In the genomic region with DNA sequence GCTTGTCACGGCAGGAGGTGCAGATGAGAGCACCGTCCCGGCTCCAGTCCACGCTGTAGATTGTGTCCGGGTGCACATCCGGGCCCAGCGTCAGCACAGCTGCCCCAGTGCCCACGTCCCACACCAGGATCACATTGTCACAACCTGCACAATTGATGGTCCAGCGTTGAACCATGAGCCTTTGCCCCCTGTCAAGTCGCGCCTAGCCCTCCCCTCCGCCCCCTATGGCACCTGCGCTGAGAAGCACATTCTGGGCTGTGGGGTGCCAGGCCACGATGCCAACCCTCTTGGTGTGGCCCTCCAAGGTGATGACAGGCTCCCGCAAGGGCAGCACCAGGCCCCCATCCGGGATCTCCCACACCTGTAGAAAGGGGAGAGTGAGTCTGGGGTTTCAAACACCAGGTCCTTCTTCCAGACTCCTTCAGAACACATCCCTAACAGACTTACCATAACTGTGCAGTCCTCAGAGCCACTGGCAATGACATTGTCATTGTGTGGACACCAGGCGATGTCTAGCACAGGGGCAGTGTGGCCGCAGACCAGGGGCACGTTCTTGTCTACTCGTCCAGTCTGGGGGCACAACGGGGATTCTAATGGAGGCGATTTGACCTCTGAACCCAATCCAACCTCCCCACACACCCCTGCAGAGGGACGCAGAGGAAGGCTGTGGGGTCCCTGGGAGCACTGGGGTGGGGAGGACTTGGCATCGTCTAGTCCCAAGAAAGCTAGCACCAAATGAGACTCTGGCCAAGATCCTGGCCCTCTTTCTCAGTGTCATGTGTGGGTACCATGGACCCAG, we compare ENCODE assay signal across 8 mouse cellular contexts. TPM values are rescaled to one million over a fixed set of nuclear protein-coding genes. Genes with fewer than 3 reads are reported as not detected.
DNase-seq lines count a peak whose midpoint lies in the region; ATAC-seq lines count a peak whose summit lies in the region.

No protein-coding gene starts in this region.

- 54% methylated on average over 24 of the region's 24 CpGs for WGBS in heart, embryonic 12.5 days
- WGBS in hindbrain, embryonic 12.5 days = 54% methylated on average over 24 of the region's 24 CpGs
- WGBS in midbrain, embryonic 14.5 days = 55% methylated on average over 24 of the region's 24 CpGs

- no peak for DNase-seq in heart, adult 8-10 months (ENCODE audit: low spot score)
- no peak for DNase-seq in midbrain, embryonic 14.5 days
- no peak for DNase-seq in right cerebral cortex, postnatal 4 days
- no peak for DNase-seq in kidney, postnatal 10 days
- no peak for DNase-seq in urinary bladder, postnatal 36 days (ENCODE audit: low spot score in 2 of 2)

- H3K9ac ChIP-seq in heart, embryonic 12.5 days = peak overlapping the region; percentile 37; the same call in 1 of the 2 replicates
- H3K9ac ChIP-seq in hindbrain, embryonic 12.5 days = peak overlapping the region; percentile 5; the same call in 1 of the 2 replicates
- H3K9ac ChIP-seq in midbrain, embryonic 14.5 days (replicated peaks; ENCODE audit: low read length) = peak overlapping the region; percentile 31; the same call in 1 of the 2 replicates

- peaks cover 46% of the 10 kb centered on the region for H3K27me3 ChIP-seq in heart, embryonic 12.5 days (replicated peaks)
- H3K27me3 ChIP-seq in hindbrain, embryonic 12.5 days = peaks cover 15% of the 10 kb centered on the region
- no peaks in the 10 kb centered on the region for H3K27me3 ChIP-seq in midbrain, embryonic 14.5 days (ENCODE audit: control insufficient read depth, insufficient read depth, low read length)

- peak overlapping the region; percentile 53 for H3K4me2 ChIP-seq in heart, embryonic 12.5 days
- H3K4me2 ChIP-seq in hindbrain, embryonic 12.5 days (replicated peaks) = peak overlapping the region; percentile 97
- H3K4me2 ChIP-seq in midbrain, embryonic 14.5 days (ENCODE audit: low read length) = peak overlapping the region; percentile 71

- no peak overlapping the region for H3K27ac ChIP-seq in heart, embryonic 12.5 days (ENCODE audit: poor library complexity, severe bottlenecking)
- peak overlapping the region; percentile 59 for H3K27ac ChIP-seq in brown adipose tissue, adult 24 weeks (replicated peaks; ENCODE audit: low read depth, low read length)
- no peak overlapping the region for H3K27ac ChIP-seq in hindbrain, embryonic 12.5 days
- H3K27ac ChIP-seq in midbrain, embryonic 14.5 days (replicated peaks; ENCODE audit: low read depth, low read length) = 0 out of 2 replicates have a peak overlapping the region, but pooled peaks have one; percentile 9

- H3K4me3 ChIP-seq in heart, embryonic 12.5 days = peak overlapping the region; percentile 7; the same call in 1 of the 2 replicates
- peak overlapping the region; percentile 17; the same call in 1 of the 2 replicates for H3K4me3 ChIP-seq in brown adipose tissue, adult 24 weeks (ENCODE audit: insufficient read depth, low read depth, low read length)
- H3K4me3 ChIP-seq in hindbrain, embryonic 12.5 days = no peak overlapping the region
- H3K4me3 ChIP-seq in midbrain, embryonic 14.5 days (replicated peaks; ENCODE audit: low read depth, low read length) = 0 out of 2 replicates have a peak overlapping the region, but pooled peaks have one; percentile 7

- peaks cover 29% of the 10 kb centered on the region for H3K4me1 ChIP-seq in heart, embryonic 12.5 days (replicated peaks)
- H3K4me1 ChIP-seq in brown adipose tissue, adult 24 weeks (ENCODE audit: control insufficient read depth, insufficient read depth, insufficient read length, low read length) = peaks cover 3% of the 10 kb centered on the region; the same call in 1 of the 2 replicates
- peaks cover 43% of the 10 kb centered on the region for H3K4me1 ChIP-seq in hindbrain, embryonic 12.5 days
- peaks cover 35% of the 10 kb centered on the region for H3K4me1 ChIP-seq in midbrain, embryonic 14.5 days (ENCODE audit: control insufficient read depth, insufficient read depth, low read length)

- no peaks in the 10 kb centered on the region for H3K9me3 ChIP-seq in heart, embryonic 12.5 days (replicated peaks)
- no peaks in the 10 kb centered on the region for H3K9me3 ChIP-seq in hindbrain, embryonic 12.5 days (replicated peaks)
- no peaks in the 10 kb centered on the region for H3K9me3 ChIP-seq in midbrain, embryonic 14.5 days (ENCODE audit: control insufficient read depth, low read length)

- no peaks in the 10 kb centered on the region for H3K36me3 ChIP-seq in heart, embryonic 12.5 days
- peaks cover 30% of the 10 kb centered on the region for H3K36me3 ChIP-seq in hindbrain, embryonic 12.5 days
- H3K36me3 ChIP-seq in midbrain, embryonic 14.5 days (ENCODE audit: control insufficient read depth, insufficient read depth, low read length) = peaks cover 36% of the 10 kb centered on the region; the same call in 1 of the 2 replicates

- no peak for ATAC-seq in heart, embryonic 12.5 days (ENCODE audit: insufficient number of reproducible peaks, low FRiP score)
- ATAC-seq in hindbrain, embryonic 12.5 days (ENCODE audit: low FRiP score) = no peak
- no peak for ATAC-seq in midbrain, embryonic 14.5 days (ENCODE audit: low FRiP score, low TSS enrichment)

RNA-seq across cellular contexts. Expression of gene Coro1a, which starts 5.8 kb away (rescaled TPM):
- 9.2 and 9.8 TPM in 2 replicates for polyA plus RNA-seq in heart, embryonic 12.5 days (2016; fragmentation: Nextera tagmentation; extraction: Ambion mirVana)
- 10 to 100 TPM in 1 of 4 experiments, 1 to 10 TPM in 3; 4.9 to 10.0 (median 6.2) TPM for total RNA-seq in heart, adult 8-10 months (2022)
- 8.5 and 10.0 TPM in 2 replicates for polyA plus RNA-seq in brown adipose tissue, adult 24 weeks (2012; ENCODE audit: insufficient read depth, insufficient read length, missing spikeins)
- 53.6 and 56.9 TPM in 2 replicates for polyA plus RNA-seq in hindbrain, embryonic 12.5 days (2016; fragmentation: Nextera tagmentation; extraction: Ambion mirVana)
- polyA plus RNA-seq in midbrain, embryonic 14.5 days (2014; fragmentation: Nextera tagmentation; extraction: Ambion mirVana) = 95.0 and 115 TPM in 2 replicates

RNA-seq across cellular contexts. Expression of gene Slx1b, which starts 6.2 kb away (rescaled TPM):
- 6.9 and 7.5 TPM in 2 replicates for polyA plus RNA-seq in heart, embryonic 12.5 days (2016; fragmentation: Nextera tagmentation; extraction: Ambion mirVana)
- 1 to 10 TPM; 3.2 to 6.2 (median 5.4) TPM for total RNA-seq in heart, adult 8-10 months (2022)
- 4.0 and 5.8 TPM in 2 replicates for polyA plus RNA-seq in brown adipose tissue, adult 24 weeks (2012; ENCODE audit: insufficient read depth, insufficient read length, missing spikeins)
- polyA plus RNA-seq in hindbrain, embryonic 12.5 days (2016; fragmentation: Nextera tagmentation; extraction: Ambion mirVana) = 15.3 and 17.1 TPM in 2 replicates
- 10.6 and 13.7 TPM in 2 replicates for polyA plus RNA-seq in midbrain, embryonic 14.5 days (2014; fragmentation: Nextera tagmentation; extraction: Ambion mirVana)

RNA-seq across cellular contexts. Expression of gene Bola2, which starts 6.6 kb away (rescaled TPM):
- polyA plus RNA-seq in heart, embryonic 12.5 days (2016; fragmentation: Nextera tagmentation; extraction: Ambion mirVana) = 102 and 120 TPM in 2 replicates
- total RNA-seq in heart, adult 8-10 months (2022) = 10 to 100 TPM; 52.4 to 70.4 (median 56.4) TPM
- polyA plus RNA-seq in brown adipose tissue, adult 24 weeks (2012; ENCODE audit: insufficient read depth, insufficient read length, missing spikeins) = 40.0 and 49.0 TPM in 2 replicates
- 121 and 147 TPM in 2 replicates for polyA plus RNA-seq in hindbrain, embryonic 12.5 days (2016; fragmentation: Nextera tagmentation; extraction: Ambion mirVana)
- 128 and 164 TPM in 2 replicates for polyA plus RNA-seq in midbrain, embryonic 14.5 days (2014; fragmentation: Nextera tagmentation; extraction: Ambion mirVana)

RNA-seq across cellular contexts. Expression of gene Sult1a1, which starts 25.5 kb away (rescaled TPM):
- polyA plus RNA-seq in heart, embryonic 12.5 days (2016; fragmentation: Nextera tagmentation; extraction: Ambion mirVana) = 3.7 TPM in 2 replicates
- total RNA-seq in heart, adult 8-10 months (2022) = 10 to 100 TPM; 18.6 to 38.7 (median 31.5) TPM
- polyA plus RNA-seq in brown adipose tissue, adult 24 weeks (2012; ENCODE audit: insufficient read depth, insufficient read length, missing spikeins) = 40.9 and 98.4 TPM in 2 replicates
- 0.65 and 1.4 TPM in 2 replicates for polyA plus RNA-seq in hindbrain, embryonic 12.5 days (2016; fragmentation: Nextera tagmentation; extraction: Ambion mirVana)
- 0.38 and 2.6 TPM in 2 replicates for polyA plus RNA-seq in midbrain, embryonic 14.5 days (2014; fragmentation: Nextera tagmentation; extraction: Ambion mirVana)

RNA-seq across cellular contexts. Expression of gene Sgf29, which starts 52.6 kb away (rescaled TPM):
- 26.9 and 27.2 TPM in 2 replicates for polyA plus RNA-seq in heart, embryonic 12.5 days (2016; fragmentation: Nextera tagmentation; extraction: Ambion mirVana)
- total RNA-seq in heart, adult 8-10 months (2022) = 10 to 100 TPM; 21.6 to 26.2 (median 24.9) TPM
- polyA plus RNA-seq in brown adipose tissue, adult 24 weeks (2012; ENCODE audit: insufficient read depth, insufficient read length, missing spikeins) = 18.3 and 20.6 TPM in 2 replicates
- 27.3 and 40.6 TPM in 2 replicates for polyA plus RNA-seq in hindbrain, embryonic 12.5 days (2016; fragmentation: Nextera tagmentation; extraction: Ambion mirVana)
- polyA plus RNA-seq in midbrain, embryonic 14.5 days (2014; fragmentation: Nextera tagmentation; extraction: Ambion mirVana) = 64.6 and 71.3 TPM in 2 replicates

Comparison
In these comparisons a context has a peak if more than half of its experiments do, and no peak if none do; other contexts are left out.
1. H3K27ac ChIP-seq: peak in brown adipose tissue, adult 24 weeks (single experiment) and midbrain, embryonic 14.5 days (single experiment); none in heart, embryonic 12.5 days (single experiment) and hindbrain, embryonic 12.5 days (single experiment).
2. Peak in every context shown above with its lines, with median percentiles within 50 percentile points of each other: H3K4me2 ChIP-seq and H3K9ac ChIP-seq.